ENCODE assay signal across 24 mouse cellular contexts in the genomic region with DNA sequence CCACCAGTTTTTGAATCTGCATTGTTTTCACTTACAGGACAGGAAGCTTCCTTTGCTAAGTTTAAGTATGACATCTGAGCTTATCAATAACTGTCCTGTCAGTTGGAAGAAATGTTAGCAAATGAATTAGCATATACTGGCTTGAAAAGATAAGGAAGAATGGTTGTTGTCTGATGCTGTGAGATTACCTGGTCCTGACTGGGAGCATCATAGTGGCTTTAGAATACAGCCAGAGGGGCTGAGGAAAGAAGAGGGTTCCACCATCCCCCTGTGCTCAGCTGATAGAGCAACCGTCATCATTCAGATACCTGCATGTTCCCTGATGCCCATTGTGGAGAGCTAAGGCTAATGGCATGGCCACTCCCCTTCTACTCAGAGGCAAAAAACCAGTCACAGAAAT.
DNase-seq lines count a peak whose midpoint lies in the region; ATAC-seq and TF ChIP-seq lines count a peak whose summit lies in the region.
"Had no signal": no experiment of that assay in that cellular context is flagged by ENCODE, and none has a peak within 500 bp of the region (broad histone marks: within the 10 kb centered on the region; RNA-seq: fewer than 3 reads in every experiment).

No protein-coding gene starts in this region.

- no peaks in the 10 kb centered on the region for H3K9me3 ChIP-seq in liver, embryonic 11.5 days (ENCODE audit: control insufficient read depth, low read length)
- H3K9me3 ChIP-seq in liver, embryonic 14.5 days (ENCODE audit: control insufficient read depth, low read length) = no peaks in the 10 kb centered on the region
- H3K9me3 ChIP-seq: embryonic facial prominence, embryonic 13.5 days; forebrain, embryonic 12.5 days; heart, embryonic 13.5 days; hindbrain, embryonic 12.5 days had no signal

- H3K36me3 ChIP-seq in liver, embryonic 11.5 days (ENCODE audit: control insufficient read depth, insufficient read depth, low read length) = no peaks in the 10 kb centered on the region
- H3K36me3 ChIP-seq in liver, embryonic 14.5 days (replicated peaks; ENCODE audit: control insufficient read depth, insufficient read depth, low read depth) = no peaks in the 10 kb centered on the region
- H3K36me3 ChIP-seq: embryonic facial prominence, embryonic 13.5 days; forebrain, embryonic 12.5 days; heart, embryonic 13.5 days; hindbrain, embryonic 12.5 days had no signal

- whole genome bisulfite sequencing in liver, embryonic 11.5 days = 52% methylated on average over 1 of the region's 1 CpGs
- 27% methylated on average over 1 of the region's 1 CpGs for WGBS in liver, embryonic 14.5 days (ENCODE audit: insufficient replicate concordance)

- no peak overlapping the region for H3K27ac ChIP-seq in liver, embryonic 11.5 days (ENCODE audit: low read depth, low read length)
- H3K27ac ChIP-seq in liver, embryonic 14.5 days = no peak overlapping the region
- H3K27ac ChIP-seq: embryonic facial prominence, embryonic 13.5 days; forebrain, embryonic 12.5 days; gastrocnemius, adult 2 months; heart, embryonic 13.5 days; hindbrain, embryonic 12.5 days had no signal

- no peak for TF ChIP-seq CTCF in liver, embryonic 14.5 days (IDR thresholded peaks at IDR 0.05; ENCODE audit: low read depth)

- no peaks in the 10 kb centered on the region for H3K27me3 ChIP-seq in liver, embryonic 11.5 days (replicated peaks; ENCODE audit: control insufficient read depth, insufficient read depth, low read length)
- H3K27me3 ChIP-seq in liver, embryonic 14.5 days (ENCODE audit: control insufficient read depth, insufficient read depth, low read length) = no peaks in the 10 kb centered on the region
- H3K27me3 ChIP-seq: embryonic facial prominence, embryonic 13.5 days; forebrain, embryonic 12.5 days; heart, embryonic 13.5 days; hindbrain, embryonic 12.5 days had no signal

- no peaks in the 10 kb centered on the region for H3K4me1 ChIP-seq in liver, embryonic 11.5 days (replicated peaks; ENCODE audit: control insufficient read depth, insufficient read depth, low read length)
- H3K4me1 ChIP-seq in liver, embryonic 14.5 days (replicated peaks; ENCODE audit: control insufficient read depth in 2 of 2, insufficient read depth in 2 of 2, low read length in 1 of 2) = peaks cover 0 to 5% of the 10 kb centered on the region in 2 experiments; a peak in 1 of 4 replicates
- H3K4me1 ChIP-seq: embryonic facial prominence, embryonic 13.5 days; forebrain, embryonic 12.5 days; heart, embryonic 13.5 days; hindbrain, embryonic 12.5 days had no signal

- no peak overlapping the region for H3K4me2 ChIP-seq in liver, embryonic 11.5 days
- H3K4me2 ChIP-seq in liver, embryonic 14.5 days (ENCODE audit: low read depth) = no peak overlapping the region
- H3K4me2 ChIP-seq: embryonic facial prominence, embryonic 13.5 days; forebrain, embryonic 12.5 days; heart, embryonic 13.5 days; hindbrain, embryonic 12.5 days had no signal

- no peak for DNase-seq in liver, embryonic 11.5 days (ENCODE audit: low spot score)
- no peak for DNase-seq in liver
- DNase-seq in liver, embryonic 14.5 days (ENCODE audit: low read depth in 3 of 3, low spot score in 3 of 3) = peak; percentile 12 to 15 (median 13)
- no peak for DNase-seq in urinary bladder, postnatal 14 days (ENCODE audit: low spot score)
- DNase-seq in adrenal gland, postnatal 36 days = no peak
- DNase-seq in frontal cortex, postnatal 36 days (ENCODE audit: low spot score in 2 of 2) = no peak
- DNase-seq: adrenal gland, postnatal 10 days; B cell, adult 2 months; cerebellum, adult 11 months; cerebellum, adult 9-10 months; cerebellum, postnatal 25 days; gastrocnemius, adult 2 months; gastrocnemius, postnatal 25 days; heart, adult 11 months; heart, postnatal 36 days had no signal

- no peak overlapping the region for H3K4me3 ChIP-seq in liver, embryonic 11.5 days (ENCODE audit: low read depth, low read length)
- no peak overlapping the region for H3K4me3 ChIP-seq in liver, embryonic 14.5 days (ENCODE audit: insufficient read depth in 1 of 2, low read depth in 2 of 2, low read length in 2 of 2)
- H3K4me3 ChIP-seq: embryonic facial prominence, embryonic 13.5 days; forebrain, embryonic 12.5 days; gastrocnemius, adult 2 months; heart, embryonic 13.5 days; hindbrain, embryonic 12.5 days had no signal

- ATAC-seq in liver, embryonic 11.5 days (replicated peaks; ENCODE audit: low FRiP score) = peak; percentile 85
- ATAC-seq in liver, embryonic 14.5 days (ENCODE audit: insufficient read depth) = peak; percentile 96
- peak; percentile 97 for ATAC-seq in megakaryocyte progenitor cell, adult 5-6 weeks (replicated peaks; ENCODE audit: poor library complexity)
- ATAC-seq: CD4-positive, CD25-positive, alpha-beta regulatory T cell, adult 4 months; forebrain, embryonic 16.5 days; hindbrain, embryonic 16.5 days; inflammation-experienced regulatory T-cells, adult 6 months had no signal

- H3K9ac ChIP-seq in liver, embryonic 11.5 days (ENCODE audit: low read depth, low read length) = no peak overlapping the region
- H3K9ac ChIP-seq in liver, embryonic 14.5 days (replicated peaks) = no peak overlapping the region
- H3K9ac ChIP-seq: embryonic facial prominence, embryonic 13.5 days; forebrain, embryonic 12.5 days; heart, embryonic 13.5 days; hindbrain, embryonic 12.5 days had no signal

- TF ChIP-seq EP300 in liver, embryonic 14.5 days (IDR thresholded peaks at IDR 0.05; ENCODE audit: low read depth) = peak; percentile 87

Comparison
In these comparisons a context has a peak if more than half of its experiments do, and no peak if none do; other contexts are left out.
1. DNase-seq: peak in liver, embryonic 14.5 days (3 of 3); none in liver, embryonic 11.5 days (single experiment), liver (single experiment), urinary bladder, postnatal 14 days (single experiment), adrenal gland, postnatal 36 days (0 of 2) and frontal cortex, postnatal 36 days (0 of 2).
2. Peak in every context shown above with its lines, with median percentiles within 50 percentile points of each other: ATAC-seq.